Mouse (Mus musculus) cerebellum, adult 11 months (tissue): ENCODE results near the gene Larp6.

Experiments
- DNase-seq: peaks from one replicate; pipeline ENCODE4 v3.0.0; 2022

The Larp6 gene

DNA sequence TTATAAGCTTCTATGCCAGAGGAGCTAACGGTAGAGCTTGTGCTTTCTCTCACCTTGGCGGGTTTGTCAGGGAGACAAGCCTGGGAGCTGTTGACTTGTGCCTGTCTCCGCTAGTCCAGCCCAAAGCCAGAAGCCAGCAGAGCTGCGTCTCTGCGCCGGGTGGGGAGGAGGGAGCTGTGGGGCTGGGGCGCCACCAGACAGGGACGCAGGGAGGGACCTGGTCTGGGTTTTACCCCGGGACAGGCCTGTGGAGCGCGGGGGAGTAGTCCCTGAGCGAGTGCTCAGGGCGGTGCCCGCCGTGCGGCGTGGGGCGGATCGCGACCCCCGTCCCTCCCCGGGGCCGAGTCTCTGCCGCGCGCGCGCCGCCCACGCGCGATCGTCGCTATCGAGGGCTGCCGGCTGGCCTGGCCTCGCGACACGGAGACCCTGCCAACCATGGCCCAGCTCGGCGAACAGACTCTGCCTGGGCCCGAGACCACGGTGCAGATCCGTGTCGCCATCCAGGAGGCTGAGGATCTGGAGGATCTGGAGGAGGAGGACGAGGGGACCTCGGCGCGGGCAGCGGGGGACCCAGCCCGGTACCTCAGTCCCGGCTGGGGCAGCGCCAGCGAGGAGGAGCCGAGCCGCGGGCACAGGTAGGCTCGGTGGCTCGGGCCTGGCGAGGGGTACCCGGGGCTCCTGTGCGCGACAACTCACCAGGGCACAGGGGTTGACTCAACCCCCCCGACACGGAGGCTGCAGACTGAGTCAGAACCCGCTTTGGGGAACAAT lies at the start of gene Larp6:
TSS of gene Larp6 (plus strand) at position 219 of the 771 bp plus-strand sequence.
- DNase-seq, result peak; percentile 66

DNA sequence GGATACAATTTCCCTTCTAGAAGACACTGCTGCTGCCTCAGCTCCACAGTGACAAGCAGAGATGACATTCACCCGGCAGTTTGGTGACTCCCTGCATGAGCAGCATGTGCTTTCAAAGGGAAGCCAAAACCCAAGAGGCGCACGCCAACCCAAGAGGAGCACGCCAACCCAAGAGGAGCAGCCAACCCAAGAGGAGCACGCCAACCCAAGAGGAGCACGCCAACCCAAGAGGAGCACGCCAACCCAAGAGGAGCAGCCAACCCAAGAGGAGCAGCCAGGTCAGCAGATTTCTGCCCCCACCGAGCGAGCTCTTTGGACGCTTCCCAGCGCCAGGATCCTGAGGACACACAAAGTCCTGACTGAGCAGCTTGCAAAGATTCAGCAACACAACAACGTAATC lies 48.4 kb upstream of the Larp6 start:
- peak; percentile 90 for DNase-seq

DNA sequence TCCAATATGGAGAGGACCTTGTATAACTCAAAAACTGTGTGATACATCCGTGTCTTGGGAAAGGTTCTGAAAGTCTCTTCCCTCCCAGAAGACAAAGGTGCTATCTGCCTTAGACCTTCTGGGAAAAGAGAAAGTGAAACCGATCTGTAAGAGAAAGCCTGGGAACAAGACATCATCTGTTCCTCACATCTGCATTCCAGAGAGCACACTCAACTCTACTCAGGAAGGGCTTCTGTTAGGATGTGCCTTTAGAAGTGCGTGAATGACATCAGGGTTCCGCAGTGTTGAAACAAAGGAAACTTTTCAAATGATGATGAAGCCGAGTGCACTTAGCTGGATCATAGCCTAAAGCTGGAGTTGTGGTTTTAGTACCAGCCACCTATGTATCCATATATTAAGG lies 47.9 kb upstream of the Larp6 start:
- no peak for DNase-seq

DNA sequence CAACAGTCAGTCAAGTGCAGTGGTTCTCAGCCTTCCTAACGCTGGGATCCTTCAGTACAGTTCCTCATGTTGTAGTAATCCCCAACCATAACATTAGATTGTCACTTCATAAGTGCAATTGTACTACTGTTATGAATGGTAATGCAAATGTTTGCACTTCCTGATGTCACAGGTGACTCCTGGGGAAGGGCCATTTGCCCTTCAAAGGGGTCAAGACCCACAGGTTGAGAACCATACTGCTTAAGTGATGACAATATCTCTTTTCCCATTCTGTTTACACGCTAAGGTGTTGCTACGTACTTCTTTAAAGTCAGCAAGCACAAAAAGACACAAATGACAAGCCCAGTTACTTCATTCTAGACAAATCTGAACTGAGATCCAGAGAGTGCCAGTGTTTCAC lies 47.3 kb upstream of the Larp6 start:
- no peak for DNase-seq

DNA sequence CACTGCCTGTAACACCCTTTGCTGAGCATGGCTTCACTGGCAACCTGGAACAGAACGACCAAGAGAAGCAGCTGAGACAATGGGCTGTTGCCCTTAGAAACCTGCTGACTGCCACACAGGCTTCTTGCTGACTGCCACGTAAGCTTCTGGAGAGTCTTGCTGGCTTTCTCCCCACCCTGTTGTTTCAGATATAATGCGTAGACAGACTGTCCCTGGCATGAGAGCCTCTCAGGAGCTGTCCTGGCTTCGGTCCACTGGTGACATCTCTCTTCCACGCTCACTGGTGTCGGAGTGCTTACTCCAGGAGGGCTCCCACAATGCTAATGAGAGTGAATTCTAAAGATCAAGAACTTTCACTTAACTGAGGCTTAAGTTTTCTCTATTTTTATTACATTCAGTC lies 43.9 kb upstream of the Larp6 start:
- peak; percentile 45 for DNase-seq

DNA sequence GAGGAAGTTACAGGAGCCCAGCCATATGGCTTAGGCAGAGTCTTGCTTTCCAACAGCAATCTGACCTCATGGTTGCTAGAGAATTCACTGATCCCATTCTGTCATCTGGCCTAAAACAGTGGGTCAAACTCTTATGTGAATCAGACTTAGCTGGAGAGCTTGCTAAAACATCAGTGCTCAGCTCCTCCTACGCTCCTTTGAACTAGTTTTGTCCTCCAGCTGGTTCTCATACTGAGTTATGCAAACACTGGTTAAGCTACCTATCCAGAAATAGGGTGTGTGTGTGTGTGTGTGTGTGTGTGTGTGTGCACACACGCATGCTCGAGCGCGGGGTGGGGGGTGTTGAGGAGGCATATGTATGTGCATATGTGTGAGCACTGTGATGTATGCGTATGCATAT lies 40.2 kb upstream of the Larp6 start:
- DNase-seq, result no peak

DNA sequence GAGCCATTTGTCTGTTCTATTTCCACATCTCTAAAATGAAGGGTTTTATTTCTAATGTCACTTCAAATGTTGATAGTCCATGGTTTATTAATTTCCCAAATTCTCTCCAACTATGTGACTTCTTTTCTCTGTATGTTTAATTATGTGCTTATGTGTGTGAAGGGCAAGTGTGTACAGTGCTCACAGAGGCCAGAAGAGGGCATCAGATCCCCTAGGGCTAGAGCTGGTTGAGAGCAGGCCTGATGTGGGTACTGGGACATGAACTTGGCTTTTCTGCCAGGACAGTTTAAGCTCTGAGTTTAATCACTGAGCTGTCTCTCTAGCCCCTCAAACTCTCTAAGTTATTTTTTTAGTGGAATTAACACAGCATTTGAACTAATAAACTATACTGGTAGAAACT lies 38.0 kb upstream of the Larp6 start:
- no peak for DNase-seq

DNA sequence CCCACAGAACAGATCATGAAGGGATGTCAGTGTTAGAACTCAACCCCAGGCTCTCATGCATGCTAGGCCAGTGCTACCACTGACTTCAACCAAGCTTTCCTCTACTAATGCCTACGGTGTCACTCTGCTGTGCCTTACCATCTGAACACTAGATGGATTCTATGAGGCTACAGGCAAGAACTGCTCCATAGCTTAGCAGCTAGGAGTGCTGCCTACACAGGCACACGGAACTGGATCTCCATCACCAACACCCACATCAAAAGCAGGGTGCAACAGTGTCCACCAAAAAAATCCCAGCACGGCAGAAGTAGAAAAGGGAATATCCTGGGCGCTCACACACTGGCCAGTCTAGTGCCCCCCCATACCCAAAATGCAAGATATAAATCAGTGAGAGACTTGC lies 36.4 kb upstream of the Larp6 start:
- no peak for DNase-seq

DNA sequence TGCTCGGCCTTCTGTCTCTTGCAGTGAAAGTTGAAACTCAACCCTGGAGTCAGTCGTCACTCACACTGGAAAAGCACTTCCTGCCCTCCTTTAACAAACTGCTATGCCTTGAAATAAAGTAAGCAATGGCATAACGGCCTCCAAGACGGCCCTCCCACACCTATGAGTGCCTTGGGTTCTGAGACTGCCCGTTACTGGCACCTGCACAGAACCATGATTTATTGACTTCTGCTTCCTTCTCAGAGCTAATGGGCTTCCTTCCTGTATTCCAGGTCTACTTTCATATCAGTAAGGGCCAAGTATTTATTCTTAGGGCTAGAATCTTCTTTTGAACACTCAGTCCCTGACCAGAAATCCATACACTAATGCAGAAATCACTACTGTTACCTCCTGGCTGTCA lies 33.9 kb upstream of the Larp6 start:
- no peak for DNase-seq

DNA sequence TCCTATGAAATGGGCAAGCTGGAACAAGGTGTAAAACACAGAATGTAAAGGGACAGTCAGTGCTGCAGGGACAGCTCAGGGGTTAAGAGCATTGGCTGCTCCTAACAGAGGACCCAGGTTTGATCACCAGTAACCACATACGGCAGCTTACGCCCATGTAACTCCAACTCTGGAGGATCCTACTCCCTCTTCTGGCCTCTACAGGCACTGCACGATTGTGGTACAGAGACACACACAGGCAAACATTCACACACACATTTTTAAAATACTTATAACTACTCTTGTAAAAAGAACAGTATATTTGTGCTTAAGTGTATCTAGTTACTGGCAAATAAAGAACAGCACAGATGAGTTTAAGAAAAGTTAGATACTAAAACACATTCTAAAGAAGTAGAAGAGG lies 31.8 kb upstream of the Larp6 start:
- DNase-seq, result no peak

DNA sequence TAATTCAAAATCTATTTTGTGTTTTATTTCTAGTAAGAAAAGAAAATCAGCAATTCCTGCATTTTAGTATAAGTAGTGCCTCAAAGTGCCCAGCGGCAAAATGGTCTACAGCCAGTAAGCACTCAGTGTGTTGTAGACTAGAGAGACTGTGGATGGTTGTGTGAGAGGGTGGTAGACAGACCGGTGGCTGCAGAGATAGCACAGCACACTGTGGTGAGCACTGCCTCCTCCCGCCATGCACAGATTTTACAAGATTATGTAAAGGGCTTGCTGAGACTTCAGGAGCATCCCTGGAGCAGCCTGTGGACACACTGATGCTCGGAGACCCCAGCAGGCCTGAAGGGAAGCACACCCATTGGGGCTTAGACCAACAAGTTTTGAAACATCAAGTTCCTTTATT lies 30.0 kb upstream of the Larp6 start:
- DNase-seq, result no peak

DNA sequence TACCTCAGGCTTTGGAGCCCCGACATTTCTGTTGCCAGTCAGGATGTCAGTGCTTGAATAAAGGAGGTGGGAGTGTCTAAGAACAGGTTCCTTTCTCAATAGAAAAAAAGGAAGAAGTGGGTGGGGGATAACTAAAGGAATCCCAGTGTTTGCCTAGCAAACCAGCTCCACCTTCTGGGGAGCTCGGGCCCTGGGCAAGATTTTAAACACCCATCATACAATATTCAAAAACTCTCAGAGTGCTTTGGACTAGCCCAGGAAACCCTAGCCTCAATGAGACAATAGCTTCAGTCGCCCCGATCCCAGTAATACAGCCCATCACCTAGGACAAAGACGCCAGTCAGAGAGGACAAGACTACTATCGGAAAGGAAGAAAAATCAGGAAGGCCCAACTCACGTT lies 25.4 kb upstream of the Larp6 start:
- DNase-seq, result peak; percentile 54

DNA sequence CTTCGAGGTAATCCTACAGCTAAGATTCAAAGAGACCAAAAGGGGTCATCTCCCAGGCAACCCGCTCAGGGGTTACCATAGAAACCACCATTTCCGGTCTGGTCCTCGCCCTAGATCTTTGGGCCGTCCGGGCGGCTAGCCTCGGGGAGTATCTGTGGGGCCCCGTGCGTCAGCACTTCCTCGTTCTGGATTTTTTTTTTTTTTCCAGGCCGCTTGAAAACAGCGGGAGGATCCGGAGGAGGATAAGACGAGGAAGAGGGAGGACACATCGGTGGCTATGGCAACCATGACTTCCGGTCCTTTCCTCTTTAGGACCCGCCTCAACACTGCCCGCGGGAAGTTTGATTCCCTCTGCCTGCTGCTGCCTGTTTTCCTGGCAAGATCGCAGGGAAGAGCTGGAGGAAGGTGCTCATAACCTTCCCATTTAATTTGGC lies 24.9 kb upstream of the Larp6 start, which contains the start of gene Lrrc49:
TSS of gene Lrrc49 (minus strand) at position 268 of the 434 bp plus-strand sequence.
- DNase-seq, result peak; percentile 88

DNA sequence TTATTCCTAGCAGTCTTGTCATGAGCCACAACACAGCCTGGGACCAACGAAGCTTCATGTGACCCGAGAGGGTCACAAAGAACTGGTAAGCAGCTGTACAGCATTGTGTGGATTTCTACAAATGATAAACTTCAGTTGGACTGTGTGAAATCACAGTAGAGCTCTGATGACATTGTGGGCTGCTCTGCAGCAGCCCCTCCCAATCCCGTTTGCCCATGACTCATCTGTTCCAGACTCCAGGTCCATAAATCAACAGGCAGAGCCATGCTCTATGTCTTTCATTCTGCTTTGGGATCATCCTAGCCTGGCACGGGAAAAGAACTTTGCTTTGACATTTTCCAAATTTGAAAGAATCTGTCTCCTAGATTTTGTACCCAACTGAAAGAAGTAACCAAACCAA lies 20.2 kb upstream of the Larp6 start:
- DNase-seq, result no peak

DNA sequence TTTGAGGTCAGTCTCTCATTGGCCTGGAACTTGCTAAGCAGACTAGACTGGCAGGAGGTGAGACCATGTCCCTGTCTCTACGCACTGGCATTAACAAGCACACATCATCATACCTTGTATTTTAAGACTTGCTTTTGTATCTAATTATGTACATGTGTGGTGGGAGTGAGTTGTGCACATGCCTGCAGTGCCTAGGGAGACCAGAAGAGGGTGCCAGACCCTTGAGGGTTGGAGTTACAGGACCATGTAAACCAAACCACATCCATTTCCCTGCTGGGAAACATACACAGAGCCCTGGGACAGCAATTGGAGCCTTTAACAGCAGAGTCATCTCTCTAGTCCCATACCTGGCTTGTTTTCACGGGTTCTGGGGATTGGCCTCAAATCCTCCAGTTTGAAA lies 18.8 kb upstream of the Larp6 start:
- no peak for DNase-seq

DNA sequence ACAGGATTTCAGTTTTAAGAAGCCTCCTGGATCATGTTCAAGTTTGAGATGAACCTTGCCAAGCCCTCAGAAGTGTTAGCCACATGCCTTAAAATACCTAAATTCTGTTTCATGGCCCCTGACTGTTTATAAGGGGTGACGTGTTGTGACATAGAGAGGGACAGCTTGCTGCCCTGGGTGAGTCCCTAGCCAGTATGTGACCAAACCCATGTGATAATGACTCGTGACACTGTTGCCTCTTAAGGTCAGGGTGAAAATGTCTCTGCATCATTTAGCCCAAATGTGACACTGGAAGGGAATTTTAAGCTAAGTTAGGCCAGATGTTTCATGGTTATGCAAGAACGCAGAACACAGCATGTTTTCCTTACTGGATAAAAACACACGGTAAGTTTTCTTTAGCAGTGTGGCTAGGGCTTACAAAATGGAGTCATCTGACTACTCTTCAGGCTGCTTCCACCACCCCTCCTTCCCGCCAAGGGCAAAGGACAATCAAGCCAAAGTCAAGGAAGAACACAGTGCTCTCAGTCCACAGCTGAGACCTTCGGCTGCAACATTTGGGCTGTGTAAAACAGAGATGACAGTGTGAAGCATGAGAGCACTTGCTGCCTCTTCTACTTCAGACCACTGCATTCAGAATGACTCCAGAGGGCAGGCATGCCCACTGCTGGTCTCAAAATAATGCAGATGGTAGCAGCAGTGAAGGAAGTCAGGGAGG lies 16.4 kb upstream of the Larp6 start:
- no peak for DNase-seq

DNA sequence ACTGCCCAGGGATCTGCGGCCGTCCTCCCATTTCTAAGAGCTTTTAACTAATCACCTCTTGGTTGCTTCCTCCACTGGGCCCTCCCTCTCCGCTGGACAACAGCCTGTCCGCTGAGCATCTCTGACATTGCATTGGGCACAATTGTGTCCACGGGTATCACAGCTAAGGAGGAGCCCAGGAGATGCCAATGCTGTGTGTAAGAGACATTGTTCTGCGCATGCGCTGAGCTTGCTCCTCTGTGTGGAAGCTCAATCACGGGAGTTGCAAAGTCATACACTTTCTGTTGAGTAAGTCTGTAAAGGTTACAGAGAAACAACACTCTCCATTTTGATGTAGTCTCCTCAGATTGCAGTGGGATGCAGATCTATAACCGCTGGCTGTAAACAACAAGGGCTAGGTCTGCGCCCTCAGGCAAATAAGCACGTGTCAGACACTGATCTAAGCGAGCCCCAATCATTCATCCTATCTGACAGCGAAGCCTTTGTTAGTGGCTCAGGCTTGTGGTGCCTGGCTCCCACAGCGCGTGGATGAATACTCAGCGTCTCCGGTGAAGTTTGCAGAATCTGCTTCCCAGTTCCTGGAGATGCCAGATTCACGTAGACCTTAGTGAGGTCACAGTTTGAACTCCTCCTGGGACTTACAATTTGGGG lies 13.1 kb upstream of the Larp6 start:
- no peak for DNase-seq

DNA sequence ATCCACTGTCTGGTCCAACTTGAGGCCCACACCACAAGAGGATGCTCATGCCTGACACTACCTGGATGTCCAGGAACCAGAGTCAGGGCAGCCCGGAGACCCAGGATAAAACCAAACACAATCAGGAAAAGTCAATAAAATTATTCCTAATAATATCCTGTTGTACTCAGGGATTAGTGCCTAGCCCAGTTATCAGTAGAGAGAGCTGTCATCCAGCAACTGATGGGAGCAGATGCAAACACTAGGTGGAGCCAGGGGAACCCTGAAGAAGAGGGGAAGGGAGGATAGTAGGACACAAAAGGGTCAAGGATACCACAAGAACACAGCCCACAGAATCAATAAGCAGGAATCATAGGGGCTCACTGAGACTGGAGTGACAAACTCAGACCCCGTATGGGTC lies 5.2 kb upstream of the Larp6 start:
- DNase-seq, result no peak

DNA sequence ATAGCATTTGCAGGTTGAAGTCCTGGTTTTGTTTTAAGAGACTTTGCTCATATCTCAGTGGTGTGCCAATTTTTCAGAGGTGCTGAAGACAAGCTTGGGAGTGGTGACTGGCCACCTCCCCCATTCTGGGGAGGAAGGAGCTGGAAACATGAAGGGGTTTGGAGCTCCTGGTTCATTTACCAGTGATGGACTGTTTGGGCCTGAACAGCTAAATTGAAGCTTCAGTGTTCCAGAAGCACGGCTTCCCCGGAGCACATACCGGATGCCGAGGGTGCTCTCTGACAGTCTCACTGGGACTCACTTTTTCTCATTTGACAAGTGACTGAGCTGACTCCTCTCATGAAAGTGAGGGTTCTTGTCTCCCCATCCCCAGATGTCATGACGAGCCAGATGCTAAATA lies 4.2 kb upstream of the Larp6 start:
- DNase-seq, result no peak

DNA sequence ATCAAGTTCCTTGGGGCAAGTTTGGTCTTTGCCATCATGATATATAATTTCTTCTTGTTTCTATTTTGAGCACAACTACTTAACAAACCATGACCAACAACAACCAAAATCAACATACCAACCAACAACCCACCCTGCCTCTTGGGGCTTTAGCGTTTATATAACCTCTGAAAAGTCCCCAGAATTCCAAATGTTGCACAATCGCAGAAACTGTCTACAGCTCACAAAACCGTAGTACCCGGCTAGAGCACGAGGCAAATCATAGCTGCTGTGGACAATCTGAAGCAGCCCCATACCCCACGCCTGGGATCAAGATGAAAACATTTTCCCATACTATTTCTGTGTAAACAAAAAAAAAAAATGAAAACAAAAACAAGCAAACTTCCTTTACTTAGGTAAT lies 3.1 kb upstream of the Larp6 start:
- DNase-seq, result no peak

DNA sequence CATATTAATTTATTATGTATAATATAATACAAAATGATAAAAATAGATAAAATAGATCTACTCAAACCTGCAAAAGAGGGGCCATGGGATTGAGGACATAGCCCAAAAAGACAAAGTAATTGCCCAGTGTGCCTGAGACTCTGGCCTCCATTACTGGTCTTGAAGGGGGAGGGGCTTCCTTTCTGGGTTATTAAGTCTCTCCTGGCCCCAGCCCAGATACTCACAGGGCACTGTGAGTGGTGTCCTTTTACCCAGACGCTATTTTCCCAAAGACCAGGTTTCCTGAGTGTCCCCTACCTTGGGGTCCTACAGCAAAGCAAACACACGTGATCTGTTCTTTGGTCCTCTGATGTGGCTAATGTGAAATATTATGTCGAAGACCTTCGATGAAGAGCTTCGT lies 778 bp upstream of the Larp6 start:
- no peak for DNase-seq

DNA sequence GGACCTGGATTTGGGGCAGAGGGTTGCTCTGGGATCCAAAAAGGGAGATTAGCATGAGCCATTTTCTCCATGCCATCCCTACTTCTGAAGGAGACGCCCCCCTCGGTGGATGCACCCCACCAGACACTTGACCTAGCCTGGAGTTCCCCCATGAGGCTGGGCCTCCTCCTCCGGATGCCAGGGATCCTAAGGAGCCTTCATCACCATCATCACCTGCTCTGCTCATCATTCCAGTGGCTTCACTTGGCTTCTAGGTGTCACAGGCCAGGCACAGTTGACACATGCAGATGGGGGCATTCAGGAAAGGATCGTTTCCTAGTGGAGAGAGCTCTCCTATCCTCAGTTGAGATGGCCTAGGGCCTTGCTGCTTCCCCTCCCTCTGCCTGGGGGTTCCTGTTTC lies 827 bp downstream of the Larp6 start:
- peak; percentile 24 for DNase-seq

DNA sequence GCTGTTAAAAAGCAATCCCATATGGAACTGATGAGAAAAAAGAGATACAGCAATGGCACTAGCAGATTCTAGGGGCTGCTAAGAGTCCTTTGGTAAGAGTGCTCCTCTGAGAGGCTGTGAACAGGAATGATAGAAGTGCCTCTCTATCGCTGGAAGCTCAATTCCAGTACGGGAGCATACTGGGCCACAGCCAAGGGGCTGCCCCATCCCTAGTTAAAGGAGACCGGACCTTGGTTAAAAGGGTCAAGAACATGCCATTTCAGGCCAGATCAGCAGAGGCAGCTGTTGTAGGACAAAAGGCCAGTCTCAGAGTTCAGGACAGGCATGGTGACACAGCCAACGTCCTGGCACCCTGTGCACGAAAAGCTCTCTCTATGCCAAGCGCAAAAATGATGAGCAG lies 1.4 kb downstream of the Larp6 start:
- peak; percentile 37 for DNase-seq

DNA sequence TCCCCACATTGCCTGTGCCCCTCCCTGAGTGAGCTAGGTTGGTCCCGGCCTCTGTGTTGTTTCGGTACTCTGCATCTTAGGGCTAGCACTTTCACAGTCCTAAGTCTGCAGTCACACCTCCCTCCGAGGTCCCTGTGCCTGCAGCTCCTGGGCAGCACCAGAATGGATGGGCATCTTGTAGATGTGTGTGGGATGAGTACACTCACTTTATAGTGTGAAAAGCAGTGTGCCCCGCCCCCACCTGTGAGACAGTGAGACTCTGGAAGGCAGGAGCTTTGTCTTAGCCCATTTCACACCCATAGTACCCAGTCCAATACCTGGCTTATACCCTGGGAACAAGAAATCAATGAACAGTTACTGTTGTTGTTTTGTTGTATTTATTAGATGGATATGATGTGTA lies 2.5 kb downstream of the Larp6 start:
- no peak for DNase-seq
